Mouse (Mus musculus) lung, embryonic 16.5 days (tissue): Measurements from ENCODE around the gene Dcaf4. TPM values are rescaled to one million over a fixed set of nuclear protein-coding genes. Genes with fewer than 3 reads are reported as not detected.

ENCODE experiments used
- ATAC-seq: fragments of 200-750 bp; cut with Nextera tagmentation; 2 replicates; pipeline ENCODE4 v1.8.0; 2017; ENCODE audit warnings: low read depth, mild to moderate bottlenecking, moderate library complexity
- H3K27ac ChIP-seq: fragments of 300-500 bp; sonication (generic); 2 replicates; pipeline ENCODE4 v1.5.1; 2014; ENCODE audit warnings: mild to moderate bottlenecking, control low read depth, low read length
- H3K27me3 ChIP-seq: fragments of 300-500 bp; sonication (generic); 2 replicates; pipeline ENCODE4 v1.6.1; 2014; ENCODE audit warnings: low read depth, low read length, mixed read lengths; ENCODE audit not compliant: control insufficient read depth, insufficient read depth
- H3K36me3 ChIP-seq: fragments of 300-500 bp; sonication (generic); 2 replicates; pipeline ENCODE4 v1.6.1; 2014; ENCODE audit warnings: low read length; ENCODE audit not compliant: control insufficient read depth, insufficient read depth
- H3K4me1 ChIP-seq: fragments of 300-500 bp; sonication (generic); replicated peaks from 2 replicates; pipeline ENCODE4 v1.6.1; 2014; ENCODE audit warnings: low read length, mixed read lengths; ENCODE audit not compliant: control insufficient read depth, insufficient read depth
- H3K4me2 ChIP-seq: fragments of 300-500 bp; sonication (generic); 2 replicates; pipeline ENCODE4 v1.6.1; 2014; ENCODE audit warnings: low read depth, low read length, control low read depth
- H3K4me3 ChIP-seq: fragments of 300-500 bp; sonication (generic); 2 replicates; pipeline ENCODE4 v1.5.1; 2014; ENCODE audit warnings: mild to moderate bottlenecking, low read length, control low read depth
- H3K9ac ChIP-seq: fragments of 300-500 bp; sonication (generic); 2 replicates; pipeline ENCODE4 v1.6.1; 2014; ENCODE audit warnings: low read length, control low read depth
- H3K9me3 ChIP-seq: fragments of 300-500 bp; sonication (generic); 2 replicates; pipeline ENCODE4 v1.6.1; 2016; ENCODE audit warnings: low read length; ENCODE audit not compliant: control insufficient read depth
- WGBS: fragments of 180-500 bp; shearing (Covaris S2); extraction: QIAGEN DNeasy Blood & Tissue Kit; methylation state at CpG from one replicate; pipeline ENCODE4 v1.1.7; 2014; 5-methylcytosine and 5-hydroxymethylcytosine counted together
- polyA plus RNA-seq: library from polyadenylated mRNA; unstranded; fragments of >200 nt; fragmentation: Nextera tagmentation; extraction: Ambion mirVana; gene quantifications from 2 replicates; pipeline ENCODE4 v1.2.1, GENCODE M21; 2015

Dcaf4 gene
- polyA plus RNA-seq, 1 experiment from 2014 or later: 23.6 TPM

DNA sequence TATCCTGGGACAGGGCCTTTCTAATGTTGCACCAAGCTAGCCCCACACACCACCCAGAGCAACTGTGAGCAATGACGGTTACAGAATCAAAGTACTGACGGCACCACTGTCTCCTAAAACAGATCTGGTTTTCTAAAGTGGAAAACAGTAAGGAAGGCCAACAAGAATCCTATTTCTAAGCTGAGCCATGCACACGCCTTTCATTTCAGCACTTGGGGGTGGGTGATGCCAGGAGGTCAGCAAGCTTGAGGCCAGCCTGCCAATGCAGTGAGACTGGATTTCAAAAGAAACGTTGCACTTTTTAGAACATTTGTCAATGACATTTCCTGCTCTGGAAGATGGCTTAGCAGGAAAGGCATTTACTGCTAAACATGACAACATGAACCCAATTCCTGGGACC is 33.5 kb downstream of the Dcaf4 start:
- H3K4me2 ChIP-seq: no peak overlapping the region
- WGBS: 74% methylated on average over 4 of the region's 4 CpGs
- H3K4me1 ChIP-seq: no peaks in the 10 kb centered on the region
- no peak overlapping the region for H3K4me3 ChIP-seq
- no peaks in the 10 kb centered on the region for H3K9me3 ChIP-seq
- no peak overlapping the region for H3K9ac ChIP-seq
- H3K36me3 ChIP-seq: peaks cover 24% of the 10 kb centered on the region
- no peaks in the 10 kb centered on the region for H3K27me3 ChIP-seq
- H3K27ac ChIP-seq: no peak overlapping the region
- ATAC-seq: no peak

DNA sequence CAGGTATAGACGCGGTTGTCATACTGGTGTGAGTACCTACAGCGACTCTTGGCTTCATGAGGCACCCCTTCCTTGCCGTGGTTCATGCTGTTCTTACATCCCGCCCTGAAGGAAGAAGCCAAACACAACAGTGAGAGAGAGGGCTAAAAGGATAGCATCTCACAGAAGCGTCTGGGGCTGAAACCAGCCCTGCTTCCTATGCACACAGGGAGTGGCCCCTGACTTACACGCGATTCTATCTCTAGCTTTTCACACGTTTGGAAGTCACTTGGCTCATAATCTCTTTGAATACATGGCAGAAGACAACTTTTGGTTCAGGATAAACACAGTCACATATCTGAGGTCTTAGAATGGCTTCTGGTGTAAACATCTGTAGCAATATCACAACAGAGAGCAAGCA is 35.3 kb downstream of the Dcaf4 start:
- Histone ChIP-seq H3K27me3 (no peaks in the 10 kb centered on the region), H3K4me2 (no peak overlapping the region), H3K36me3 (peaks cover 24% of the 10 kb centered on the region), H3K4me1 (no peaks in the 10 kb centered on the region), H3K9ac (no peak overlapping the region), H3K4me3 (no peak overlapping the region), H3K9me3 (no peaks in the 10 kb centered on the region), H3K27ac (no peak overlapping the region)
- ATAC-seq: no peak
- WGBS: 59% methylated on average over 9 of the region's 9 CpGs

DNA sequence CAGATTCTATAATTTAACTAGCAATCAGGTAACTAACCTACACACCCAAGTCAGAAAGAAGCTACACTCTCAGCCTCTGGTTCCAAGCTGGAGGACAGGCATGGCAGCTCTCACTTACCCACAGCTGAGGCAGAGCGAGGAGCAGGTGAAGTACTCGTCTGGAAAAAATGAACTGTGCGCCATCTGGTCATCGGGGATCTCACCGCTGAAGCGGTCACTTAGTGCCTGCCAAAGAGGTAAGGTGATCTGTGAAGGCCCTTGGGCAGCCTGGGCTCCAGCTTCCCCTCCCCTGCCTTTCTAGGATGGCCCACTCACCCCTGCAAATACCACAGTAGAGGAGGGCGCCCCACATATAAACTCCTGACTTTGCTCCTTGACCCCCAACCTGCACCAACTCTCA is 38.2 kb downstream of the Dcaf4 start:
- WGBS: 87% methylated on average over 7 of the region's 7 CpGs

DNA sequence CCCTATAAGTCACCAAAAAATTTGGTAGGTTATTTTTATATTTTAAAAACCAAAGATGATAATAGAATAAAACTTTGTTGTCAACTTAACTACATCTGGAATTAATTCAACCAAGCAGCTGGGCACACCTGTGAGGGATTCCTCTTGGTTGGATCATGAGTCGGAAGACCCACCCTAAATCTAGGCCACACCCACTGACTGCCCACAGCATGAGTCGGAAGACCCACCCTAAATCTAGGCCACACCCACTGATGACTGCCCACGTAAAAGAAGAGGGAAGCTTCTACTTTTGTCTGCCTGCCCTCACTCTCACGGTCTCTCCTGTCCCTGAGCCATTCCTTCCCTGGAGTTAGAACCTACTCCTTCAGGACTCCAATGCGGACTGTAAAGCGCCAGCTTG is 39.9 kb downstream of the Dcaf4 start:
- H3K36me3 ChIP-seq: peaks cover 23% of the 10 kb centered on the region
- 81% methylated on average over 6 of the region's 6 CpGs for WGBS
- ATAC-seq: no peak
- H3K4me2 ChIP-seq: no peak overlapping the region
- H3K4me1 ChIP-seq: no peaks in the 10 kb centered on the region
- no peaks in the 10 kb centered on the region for H3K27me3 ChIP-seq
- no peak overlapping the region for H3K27ac ChIP-seq
- no peak overlapping the region for H3K4me3 ChIP-seq
- no peaks in the 10 kb centered on the region for H3K9me3 ChIP-seq
- no peak overlapping the region for H3K9ac ChIP-seq

More for the DNA sequence above, 38.2 kb downstream of the Dcaf4 start:
- H3K4me2 ChIP-seq: no peak overlapping the region
- no peak overlapping the region for H3K4me3 ChIP-seq
- ATAC-seq: no peak
- no peak overlapping the region for H3K9ac ChIP-seq
- H3K4me1 ChIP-seq: no peaks in the 10 kb centered on the region
- no peak overlapping the region for H3K27ac ChIP-seq
- peaks cover 22% of the 10 kb centered on the region for H3K36me3 ChIP-seq
- no peaks in the 10 kb centered on the region for H3K9me3 ChIP-seq
- no peaks in the 10 kb centered on the region for H3K27me3 ChIP-seq

DNA sequence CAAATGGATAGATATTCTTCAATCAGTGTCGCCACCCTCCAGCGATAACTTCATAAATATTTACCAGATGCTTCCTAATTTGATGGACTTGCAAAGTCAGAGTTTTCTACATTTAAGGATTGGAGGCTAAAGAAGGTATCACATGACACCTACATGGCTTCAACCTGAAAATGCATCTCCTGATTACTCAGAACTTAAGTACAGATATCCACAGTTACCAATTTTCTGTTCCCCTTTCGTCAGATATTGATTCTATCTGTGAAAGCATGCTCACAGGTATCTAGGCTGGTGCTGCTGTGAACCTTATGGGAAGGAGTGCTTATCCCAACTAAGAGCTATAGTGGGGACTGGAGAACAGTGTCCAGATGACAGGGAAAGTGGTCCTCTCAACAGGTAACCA is 42.3 kb downstream of the Dcaf4 start:
- no peaks in the 10 kb centered on the region for H3K27me3 ChIP-seq
- no peak for ATAC-seq
- H3K36me3 ChIP-seq: peaks cover 22% of the 10 kb centered on the region
- WGBS: 85% methylated on average over 3 of the region's 3 CpGs
- H3K4me1 ChIP-seq: no peaks in the 10 kb centered on the region
- no peak overlapping the region for H3K9ac ChIP-seq
- H3K4me2 ChIP-seq: no peak overlapping the region
- no peak overlapping the region for H3K27ac ChIP-seq
- H3K4me3 ChIP-seq: no peak overlapping the region
- H3K9me3 ChIP-seq: no peaks in the 10 kb centered on the region

DNA sequence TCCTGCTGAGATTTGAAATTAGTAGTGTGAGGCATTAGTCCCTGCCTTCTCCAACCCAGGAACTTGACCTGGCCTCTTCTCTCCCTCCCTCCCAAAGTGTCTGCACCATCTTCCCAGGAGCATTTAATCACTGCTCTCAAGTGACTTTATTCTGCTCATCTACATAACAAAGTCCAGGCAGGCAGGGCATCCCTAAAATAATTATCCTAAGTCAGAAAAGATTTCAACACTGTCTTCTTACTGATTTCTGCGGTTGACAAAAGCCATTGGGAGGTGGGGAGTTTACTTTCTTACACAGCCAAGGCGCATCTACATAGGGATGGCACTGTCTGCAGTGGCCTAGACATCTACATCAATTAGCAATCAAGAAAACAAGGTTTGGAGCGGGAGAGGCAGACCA is 49.6 kb downstream of the Dcaf4 start:
- Histone ChIP-seq H3K9ac (no peak overlapping the region), H3K4me2 (no peak overlapping the region), H3K4me1 (no peaks in the 10 kb centered on the region), H3K9me3 (no peaks in the 10 kb centered on the region), H3K27me3 (no peaks in the 10 kb centered on the region), H3K4me3 (no peak overlapping the region), H3K36me3 (peaks cover 27% of the 10 kb centered on the region), H3K27ac (no peak overlapping the region)
- WGBS: 84% methylated on average over 3 of the region's 3 CpGs
- no peak for ATAC-seq

DNA sequence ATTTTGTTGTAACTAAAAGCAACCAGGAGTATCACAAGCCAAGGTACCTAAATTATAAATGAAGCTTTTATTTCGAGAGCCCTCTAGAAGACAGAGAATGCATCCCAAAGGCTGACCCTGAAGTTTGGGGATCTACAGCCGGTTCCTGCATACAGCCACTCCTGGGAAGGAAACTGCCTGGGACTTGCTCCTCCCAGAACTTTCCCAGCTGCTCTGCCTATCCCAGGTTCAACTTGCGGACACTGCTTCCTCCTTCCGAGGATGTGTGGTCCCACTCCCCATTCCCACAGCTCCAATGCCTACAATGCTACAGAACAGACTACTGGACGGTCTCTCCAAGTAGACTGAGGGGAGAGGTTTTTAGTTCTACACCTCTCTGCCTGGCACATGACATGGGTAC is 52.5 kb downstream of the Dcaf4 start:
- Histone ChIP-seq H3K36me3 (peaks cover 25% of the 10 kb centered on the region), H3K4me3 (no peak overlapping the region), H3K9me3 (no peaks in the 10 kb centered on the region), H3K9ac (no peak overlapping the region), H3K4me2 (no peak overlapping the region), H3K27ac (no peak overlapping the region), H3K27me3 (no peaks in the 10 kb centered on the region), H3K4me1 (no peaks in the 10 kb centered on the region)
- no peak for ATAC-seq
- WGBS: 76% methylated on average over 5 of the region's 5 CpGs

DNA sequence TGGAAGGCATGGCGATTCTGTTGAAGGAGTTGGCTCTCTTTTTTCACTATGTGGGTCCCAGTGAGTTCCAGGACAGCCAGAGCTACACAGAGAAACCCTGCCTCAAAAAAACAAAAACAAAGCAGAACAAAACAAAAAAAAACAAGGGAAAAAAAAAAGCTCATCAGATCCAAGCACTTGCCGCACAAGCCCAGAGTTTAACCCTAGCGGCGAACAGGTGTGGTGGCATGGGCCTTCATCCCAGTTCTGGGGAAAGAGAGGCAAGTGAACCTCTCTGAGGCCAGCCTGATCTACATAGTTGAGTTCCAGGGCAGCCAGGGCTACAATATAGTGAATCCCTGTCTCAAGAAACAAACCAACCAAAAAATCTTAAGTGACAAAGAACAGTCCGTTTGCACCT is 57.2 kb downstream of the Dcaf4 start:
- ATAC-seq: no peak
- H3K27ac ChIP-seq: no peak overlapping the region

DNA sequence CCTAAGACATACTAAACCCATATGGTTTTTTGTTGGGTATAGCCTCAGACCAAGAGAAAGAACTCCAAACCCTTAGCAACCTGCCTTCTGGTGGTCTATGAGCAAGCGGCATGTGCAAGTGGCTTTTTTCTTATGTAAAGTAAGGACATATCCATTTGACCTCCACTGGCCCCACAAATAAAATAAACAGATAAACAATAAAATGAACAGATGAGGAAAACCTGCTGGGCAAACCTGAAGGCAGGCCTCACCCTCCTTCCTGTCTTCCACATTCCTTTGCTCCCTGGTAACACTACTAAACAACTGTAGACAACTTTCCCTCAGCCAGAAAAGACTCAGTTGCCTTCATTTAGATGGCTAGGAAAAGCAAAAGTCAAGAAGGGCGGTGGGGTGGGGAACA is 58.1 kb downstream of the Dcaf4 start:
- Histone ChIP-seq H3K9ac (no peak overlapping the region), H3K9me3 (no peaks in the 10 kb centered on the region), H3K4me3 (no peak overlapping the region), H3K36me3 (peaks cover 10% of the 10 kb centered on the region), H3K27me3 (no peaks in the 10 kb centered on the region), H3K27ac (no peak overlapping the region), H3K4me1 (0 out of 2 replicates have a peak, but pooled peaks cover 2% of the 10 kb centered on the region), H3K4me2 (no peak overlapping the region)
- 91% methylated on average over 2 of the region's 2 CpGs for WGBS
- no peak for ATAC-seq

More for the DNA sequence above, 57.2 kb downstream of the Dcaf4 start:
- 92% methylated on average over 5 of the region's 5 CpGs for WGBS
- Histone ChIP-seq H3K36me3 (peaks cover 10% of the 10 kb centered on the region), H3K4me3 (no peak overlapping the region), H3K9ac (no peak overlapping the region), H3K27me3 (no peaks in the 10 kb centered on the region), H3K4me2 (no peak overlapping the region), H3K9me3 (no peaks in the 10 kb centered on the region), H3K4me1 (0 out of 2 replicates have a peak, but pooled peaks cover 2% of the 10 kb centered on the region)
